Mouse (Mus musculus) G1E (cell line): ENCODE data around the gene Gm9048. TPM values are rescaled to one million over a fixed set of nuclear protein-coding genes. Genes with fewer than 3 reads are reported as not detected.
"Not testable (repeated sequence)": the region's sequence is repeated elsewhere in the genome, so short reads cannot be mapped to it uniquely, and the experiment has no call there.

ENCODE experiments used
- ATAC-seq: 2 replicates; pipeline ENCODE4 v1.8.0; 2016; ENCODE audit warnings: mild to moderate bottlenecking; ENCODE audit not compliant: insufficient number of reproducible peaks, poor library complexity, low FRiP score, severe bottlenecking; ENCODE audit errors: extremely low read depth
- DNase-seq: peaks from one replicate; pipeline ENCODE4 v3.0.0; 2012; ENCODE audit warnings: low spot score
- H3K27me3 ChIP-seq: 2 replicates; pipeline ENCODE4 v1.6.1; 2012; ENCODE audit warnings: mild to moderate bottlenecking, low read length, inconsistent platforms; ENCODE audit not compliant: insufficient read depth
- H3K36me3 ChIP-seq: replicated peaks from 2 replicates; pipeline ENCODE3; 2012; ENCODE audit warnings: mild to moderate bottlenecking, inconsistent platforms
- H3K4me1 ChIP-seq: 2 replicates; pipeline ENCODE4 v1.6.1; 2012; ENCODE audit warnings: low read depth, low read length, inconsistent platforms, mixed read lengths; ENCODE audit not compliant: insufficient read depth
- H3K4me3 ChIP-seq: 2 replicates; pipeline ENCODE4 v1.5.1; 2012; ENCODE audit warnings: low read depth, mild to moderate bottlenecking, inconsistent platforms, low read length, moderate library complexity, mixed read lengths
- H3K9me3 ChIP-seq: replicated peaks from 2 replicates; pipeline ENCODE4 v1.6.1; 2012; ENCODE audit warnings: inconsistent platforms
- CTCF ChIP-seq: IDR thresholded peaks from 2 replicates; pipeline ENCODE4 v1.5.1; 2012; ENCODE audit warnings: low read depth, low read length, inconsistent platforms, mixed read lengths
- GATA1 ChIP-seq: IDR thresholded peaks from 2 replicates; pipeline ENCODE4 v1.6.1; 2012; ENCODE audit warnings: borderline replicate concordance, low read length, inconsistent platforms, mixed read lengths
- GATA2 ChIP-seq: IDR thresholded peaks from 2 replicates; pipeline ENCODE4 v1.6.1; 2012; ENCODE audit warnings: low read depth, low read length, inconsistent platforms, borderline replicate concordance
- POLR2AphosphoS5 ChIP-seq: IDR thresholded peaks from 2 replicates; pipeline ENCODE4 v1.6.1; 2012; ENCODE audit warnings: low read depth, low read length, inconsistent platforms; ENCODE audit not compliant: insufficient replicate concordance
- TAL1 ChIP-seq: conservative IDR thresholded peaks from 2 replicates; pipeline ENCODE4 v1.6.1; 2012; ENCODE audit warnings: low read depth, low read length, inconsistent platforms, mixed read lengths
- polyA plus RNA-seq: library from polyadenylated mRNA; stranded (reverse); fragments of >175 nt; gene quantifications from 2 replicates; pipeline ENCODE4 v1.2.3, GENCODE M21; 2012
- total RNA-seq, 2 experiments: library from RNA; stranded (forward) in 1 of 2; stranded (reverse) in 1 of 2; fragments of 200-1000 nt in 1 of 2; fragments of >200 nt in 1 of 2; fragmentation: Nextera tagmentation in 1 of 2; gene quantifications; 2 replicates each; pipeline ENCODE4 v1.2.3; 2014 to 2017

The Gm9048 gene
- total RNA-seq (2014; fragmentation: Nextera tagmentation) (not detected in 2 replicates), total RNA-seq (2017) (not detected in 2 replicates), polyA plus RNA-seq (not detected in 2 replicates)

DNA sequence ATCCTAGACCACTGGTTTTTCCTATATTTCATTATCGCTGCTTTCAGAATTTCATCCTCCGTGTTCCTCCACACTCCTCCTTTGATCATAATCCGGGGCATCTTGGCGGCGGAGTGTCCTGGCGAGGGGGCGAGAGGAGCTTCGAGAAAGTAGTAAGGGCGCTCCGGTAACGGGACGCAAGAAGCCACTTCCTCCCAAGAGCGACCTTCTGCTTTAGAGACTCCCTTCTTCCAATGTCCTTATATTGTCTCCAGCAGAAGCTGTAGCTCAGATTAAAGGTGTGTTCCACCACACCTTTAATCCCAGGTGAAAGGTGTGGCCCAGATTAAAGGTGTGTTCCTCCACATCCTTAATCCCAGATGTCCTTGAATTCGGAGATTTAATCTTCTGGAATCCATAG, at the start of gene Gm9048:
Gene Gm9048, minus strand, starts transcription at position 101 of the 400 bp plus-strand sequence.
- H3K4me3 ChIP-seq, H3K36me3 ChIP-seq, H3K9me3 ChIP-seq, H3K4me1 ChIP-seq, H3K27me3 ChIP-seq, ATAC-seq, DNase-seq: not testable (repeated sequence)

GRCm38 (mm10) chr10:118370443-118370842, 22.0 kb upstream of the Gm9048 start:
- peak; percentile 3 for DNase-seq
- H3K4me3 ChIP-seq, result no peak overlapping the region
- ATAC-seq, result peak; percentile 54; the same call in 1 of the 2 replicates
- no peaks in the 10 kb centered on the region for H3K27me3 ChIP-seq
- H3K9me3 ChIP-seq, result peaks cover 22% of the 10 kb centered on the region
- TF ChIP-seq POLR2AphosphoS5 (no peak), CTCF (peak; percentile 74)
- no peaks in the 10 kb centered on the region for H3K36me3 ChIP-seq
- no peaks in the 10 kb centered on the region for H3K4me1 ChIP-seq

GRCm38 (mm10) chr10:118369518-118369917, 21.0 kb upstream of the Gm9048 start:
- no peak overlapping the region for H3K4me3 ChIP-seq
- peaks cover 24% of the 10 kb centered on the region; the same call in 1 of the 2 replicates for H3K9me3 ChIP-seq
- H3K4me1 ChIP-seq, result no peaks in the 10 kb centered on the region
- no peaks in the 10 kb centered on the region for H3K27me3 ChIP-seq
- ATAC-seq (no peak), DNase-seq (no peak)
- no peaks in the 10 kb centered on the region for H3K36me3 ChIP-seq
- no peak for TF ChIP-seq GATA2
- TF ChIP-seq TAL1, result no peak
- no peak for TF ChIP-seq GATA1
- TF ChIP-seq POLR2AphosphoS5, result no peak
- no peak for TF ChIP-seq CTCF

GRCm38 (mm10) chr10:118354005-118354404, 5.5 kb upstream of the Gm9048 start, which contains the start of gene Gm9049:
Gm9049 (minus strand) TSS chr10:118354105.
- not testable (repeated sequence) for H3K4me1 ChIP-seq

GRCm38 (mm10) chr10:118343155-118343554, 5.3 kb downstream of the Gm9048 start, which contains the start of gene Gm9046:
Gm9046 (minus strand) TSS chr10:118343255.
- not testable (repeated sequence) for H3K4me3 ChIP-seq, H3K36me3 ChIP-seq, ATAC-seq, H3K4me1 ChIP-seq, DNase-seq, H3K27me3 ChIP-seq, H3K9me3 ChIP-seq

More at GRCm38 (mm10) chr10:118354005-118354404, 5.5 kb upstream of the Gm9048 start, which contains the start of gene Gm9049:
- ATAC-seq, H3K27me3 ChIP-seq, H3K36me3 ChIP-seq, DNase-seq, H3K4me3 ChIP-seq: not testable (repeated sequence)
- peaks cover 10% of the 10 kb centered on the region for H3K9me3 ChIP-seq

DNA sequence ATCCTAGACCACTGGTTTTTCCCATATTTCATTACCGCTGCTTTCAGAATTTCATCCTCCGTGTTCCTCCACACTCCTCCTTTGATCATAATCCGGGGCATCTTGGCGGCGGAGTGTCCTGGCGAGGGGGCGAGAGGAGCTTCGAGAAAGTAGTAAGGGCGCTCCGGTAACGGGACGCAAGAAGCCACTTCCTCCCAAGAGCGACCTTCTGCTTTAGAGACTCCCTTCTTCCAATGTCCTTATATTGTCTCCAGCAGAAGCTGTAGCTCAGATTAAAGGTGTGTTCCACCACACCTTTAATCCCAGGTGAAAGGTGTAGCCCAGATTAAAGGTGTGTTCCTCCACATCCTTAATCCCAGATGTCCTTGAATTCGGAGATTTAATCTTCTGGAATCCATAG, 10.7 kb downstream of the Gm9048 start, which contains the start of gene Gm9045:
Gene Gm9045, minus strand, starts transcription at position 101 of the 400 bp plus-strand sequence.
- not testable (repeated sequence) for ATAC-seq

GRCm38 (mm10) chr10:118332308-118332707, 16.2 kb downstream of the Gm9048 start, which contains the start of gene Gm9044:
Gm9044 (minus strand) TSS chr10:118332408.
- ATAC-seq, DNase-seq, H3K4me3 ChIP-seq, H3K4me1 ChIP-seq, H3K9me3 ChIP-seq, H3K36me3 ChIP-seq, H3K27me3 ChIP-seq: not testable (repeated sequence)

More for the DNA sequence above, 10.7 kb downstream of the Gm9048 start, which contains the start of gene Gm9045:
- not testable (repeated sequence) for H3K36me3 ChIP-seq, H3K9me3 ChIP-seq, H3K4me1 ChIP-seq, H3K27me3 ChIP-seq, H3K4me3 ChIP-seq, DNase-seq

DNA sequence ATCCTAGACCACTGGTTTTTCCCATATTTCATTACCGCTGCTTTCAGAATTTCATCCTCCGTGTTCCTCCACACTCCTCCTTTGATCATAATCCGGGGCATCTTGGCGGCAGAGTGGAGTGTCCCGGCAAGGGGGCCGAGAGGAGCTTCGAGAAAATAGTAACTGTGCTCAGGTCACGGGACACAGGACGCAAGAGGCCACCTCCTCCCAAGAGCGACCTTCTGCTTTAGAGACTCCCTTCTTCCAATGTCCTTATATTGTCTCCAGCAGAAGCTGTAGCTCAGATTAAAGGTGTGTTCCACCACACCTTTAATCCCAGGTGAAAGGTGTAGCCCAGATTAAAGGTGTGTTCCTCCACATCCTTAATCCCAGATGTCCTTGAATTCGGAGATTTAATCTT, 21.6 kb downstream of the Gm9048 start, which contains the start of gene Gm9040:
Gene Gm9040, minus strand, starts transcription at position 101 of the 400 bp plus-strand sequence.
- H3K4me3 ChIP-seq, H3K27me3 ChIP-seq, H3K9me3 ChIP-seq, DNase-seq, H3K4me1 ChIP-seq, ATAC-seq, H3K36me3 ChIP-seq: not testable (repeated sequence)
